Mouse (Mus musculus): ENCODE data around the gene Uqcr11. TPM values are rescaled to one million over a fixed set of nuclear protein-coding genes. Genes with fewer than 3 reads are reported as not detected.

The Uqcr11 gene
- total RNA-seq, 1 experiment = 995 TPM

GRCm38 (mm10) chr10:80412656-80413541 is 6.3 kb upstream of the Uqcr11 start:
- Histone ChIP-seq H3K4me1 (ENCODE audit: control insufficient read depth in 2 of 2, insufficient read depth in 2 of 2, low read length in 2 of 2, poor library complexity in 1 of 2) (peaks cover 0 to 5% of the 10 kb centered on the region in 2 experiments; a peak in 1 of 4 replicates), H3K27ac (ENCODE audit: insufficient read depth, low read depth, low read length, poor library complexity, severe bottlenecking) (no peak overlapping the region)

GRCm38 (mm10) chr10:80407924-80408323 is 1.3 kb upstream of the Uqcr11 start:
- Histone ChIP-seq H3K27ac (ENCODE audit: insufficient read depth, low read depth, low read length, poor library complexity, severe bottlenecking) (no peak overlapping the region), H3K9ac (ENCODE audit: insufficient read depth, low read depth, low read length, poor library complexity, severe bottlenecking) (no peak overlapping the region), H3K4me1 (ENCODE audit: control insufficient read depth in 2 of 2, insufficient read depth in 2 of 2, low read length in 2 of 2, poor library complexity in 1 of 2) (peaks cover 0 to 13% of the 10 kb centered on the region in 2 experiments; a peak in 1 of 4 replicates), H3K9me3 (ENCODE audit: control insufficient read depth, insufficient read depth, low read depth, low read length) (no peaks in the 10 kb centered on the region), H3K36me3 (ENCODE audit: control insufficient read depth, insufficient read depth, low read length, poor library complexity, severe bottlenecking) (peaks cover 49% of the 10 kb centered on the region), H3K4me3 (ENCODE audit: insufficient read depth in 1 of 2, low read depth in 1 of 2, low read length in 2 of 2, poor library complexity in 1 of 2, severe bottlenecking in 1 of 2) (no peak overlapping the region)
- in situ Hi-C loops (cut with MboI; ENCODE audit: low sequenced_read_pairs in 2 of 2, unreplicated experiment in 2 of 2) = no loop called here
- DNase-seq (ENCODE audit: low read depth, low spot score) = no peak
- no peak for TF ChIP-seq CHD2 (IDR thresholded peaks at IDR 0.05; ENCODE audit: low read depth, low read length)
- no peak for TF ChIP-seq HCFC1 (IDR thresholded peaks at IDR 0.05; ENCODE audit: borderline replicate concordance, insufficient read depth, low read length)
- TF ChIP-seq ZNF384 (IDR thresholded peaks at IDR 0.05; ENCODE audit: low read depth, low read length) = no peak
- no peak for TF ChIP-seq MAFK (IDR thresholded peaks at IDR 0.05; ENCODE audit: insufficient read depth, low read depth, low read length)
- no peak for TF ChIP-seq ZC3H11A (IDR thresholded peaks at IDR 0.05; ENCODE audit: borderline replicate concordance, low read depth, low read length)

More at GRCm38 (mm10) chr10:80412656-80413541, 6.3 kb upstream of the Uqcr11 start:
- in situ Hi-C loops (cut with MboI; ENCODE audit: low sequenced_read_pairs in 2 of 2, unreplicated experiment in 2 of 2) = no loop called here
- Histone ChIP-seq H3K36me3 (ENCODE audit: control insufficient read depth, insufficient read depth, low read length, poor library complexity, severe bottlenecking) (peaks cover 80% of the 10 kb centered on the region), H3K9ac (ENCODE audit: insufficient read depth, low read depth, low read length, poor library complexity, severe bottlenecking) (no peak overlapping the region), H3K9me3 (ENCODE audit: control insufficient read depth, insufficient read depth, low read depth, low read length) (no peaks in the 10 kb centered on the region), H3K4me3 (ENCODE audit: insufficient read depth in 1 of 2, low read depth in 1 of 2, low read length in 2 of 2, poor library complexity in 1 of 2, severe bottlenecking in 1 of 2) (peak overlapping the region in 1 of 2 experiments; percentile 49; a peak in 1 of 4 replicates)
- DNase-seq (ENCODE audit: low read depth, low spot score) = no peak
- TF ChIP-seq ZC3H11A (IDR thresholded peaks at IDR 0.05; ENCODE audit: borderline replicate concordance, low read depth, low read length) (no peak), CHD2 (IDR thresholded peaks at IDR 0.05; ENCODE audit: low read depth, low read length) (no peak), MAFK (IDR thresholded peaks at IDR 0.05; ENCODE audit: insufficient read depth, low read depth, low read length) (no peak), HCFC1 (IDR thresholded peaks at IDR 0.05; ENCODE audit: borderline replicate concordance, insufficient read depth, low read length) (no peak)

GRCm38 (mm10) chr10:80405481-80406173 is 1.0 kb downstream of the Uqcr11 start:
- peak overlapping the region; percentile 89 for H3K9ac ChIP-seq (ENCODE audit: insufficient read depth, low read depth, low read length, poor library complexity, severe bottlenecking)
- H3K4me1 ChIP-seq (ENCODE audit: control insufficient read depth in 2 of 2, insufficient read depth in 2 of 2, low read length in 2 of 2, poor library complexity in 1 of 2) = peaks cover 0 to 10% of the 10 kb centered on the region in 2 experiments; a peak in 2 of 4 replicates
- no peaks in the 10 kb centered on the region for H3K9me3 ChIP-seq (ENCODE audit: control insufficient read depth, insufficient read depth, low read depth, low read length)
- in situ Hi-C loops (cut with MboI; ENCODE audit: low sequenced_read_pairs in 2 of 2, unreplicated experiment in 2 of 2) = no loop called here
- no peak for DNase-seq (ENCODE audit: low read depth, low spot score)
- peaks cover 42% of the 10 kb centered on the region for H3K36me3 ChIP-seq (ENCODE audit: control insufficient read depth, insufficient read depth, low read length, poor library complexity, severe bottlenecking)
- no peak for TF ChIP-seq CHD2 (IDR thresholded peaks at IDR 0.05; ENCODE audit: low read depth, low read length)
- no peak for TF ChIP-seq ZC3H11A (IDR thresholded peaks at IDR 0.05; ENCODE audit: borderline replicate concordance, low read depth, low read length)
- TF ChIP-seq HCFC1 (IDR thresholded peaks at IDR 0.05; ENCODE audit: borderline replicate concordance, insufficient read depth, low read length) = no peak
- TF ChIP-seq MAFK (IDR thresholded peaks at IDR 0.05; ENCODE audit: insufficient read depth, low read depth, low read length) = no peak
- TF ChIP-seq ZNF384 (IDR thresholded peaks at IDR 0.05; ENCODE audit: low read depth, low read length) = no peak
- H3K4me3 ChIP-seq (ENCODE audit: insufficient read depth in 1 of 2, low read depth in 1 of 2, low read length in 2 of 2, poor library complexity in 1 of 2, severe bottlenecking in 1 of 2) = peak overlapping the region; percentile 77 to 86
- H3K27ac ChIP-seq (ENCODE audit: insufficient read depth, low read depth, low read length, poor library complexity, severe bottlenecking) = no peak overlapping the region

- DNase-seq (ENCODE audit: low read depth, low spot score) = peak; percentile 62
- no peak overlapping the region for H3K9ac ChIP-seq (ENCODE audit: insufficient read depth, low read depth, low read length, poor library complexity, severe bottlenecking)
- no peaks in the 10 kb centered on the region for H3K9me3 ChIP-seq (ENCODE audit: control insufficient read depth, insufficient read depth, low read depth, low read length)
- no peak overlapping the region for H3K4me3 ChIP-seq (ENCODE audit: insufficient read depth in 1 of 2, low read depth in 1 of 2, low read length in 2 of 2, poor library complexity in 1 of 2, severe bottlenecking in 1 of 2)
- H3K36me3 ChIP-seq (ENCODE audit: control insufficient read depth, insufficient read depth, low read length, poor library complexity, severe bottlenecking) = peaks cover 27% of the 10 kb centered on the region
- in situ Hi-C loops (cut with MboI; ENCODE audit: low sequenced_read_pairs in 2 of 2, unreplicated experiment in 2 of 2) = no loop called here
- H3K27ac ChIP-seq (ENCODE audit: insufficient read depth, low read depth, low read length, poor library complexity, severe bottlenecking) = no peak overlapping the region
- H3K4me1 ChIP-seq (ENCODE audit: control insufficient read depth in 2 of 2, insufficient read depth in 2 of 2, low read length in 2 of 2, poor library complexity in 1 of 2) = peaks cover 0 to 12% of the 10 kb centered on the region in 2 experiments; a peak in 2 of 4 replicates
- no peak for TF ChIP-seq ZC3H11A (IDR thresholded peaks at IDR 0.05; ENCODE audit: borderline replicate concordance, low read depth, low read length)
- TF ChIP-seq CHD2 (IDR thresholded peaks at IDR 0.05; ENCODE audit: low read depth, low read length) = no peak
- TF ChIP-seq HCFC1 (IDR thresholded peaks at IDR 0.05; ENCODE audit: borderline replicate concordance, insufficient read depth, low read length) = peak; percentile 44; the same call in 1 of the 2 replicates
- no peak for TF ChIP-seq MAFK (IDR thresholded peaks at IDR 0.05; ENCODE audit: insufficient read depth, low read depth, low read length)
- TF ChIP-seq ZNF384 (IDR thresholded peaks at IDR 0.05; ENCODE audit: low read depth, low read length) = no peak
Observed at GRCm38 (mm10) chr10:80403044-80403692, 3.5 kb downstream of the Uqcr11 start.

All from ES-E14 (cell line).